Mouse (Mus musculus): ENCODE results near the gene Rangrf. TPM values are rescaled to one million over a fixed set of nuclear protein-coding genes. Genes with fewer than 3 reads are reported as not detected.
"Not testable (repeated sequence)": the region's sequence is repeated elsewhere in the genome, so short reads cannot be mapped to it uniquely, and the experiment has no call there.

The Rangrf gene
- polyA plus RNA-seq, 1 experiment = 98.6 TPM

DNA sequence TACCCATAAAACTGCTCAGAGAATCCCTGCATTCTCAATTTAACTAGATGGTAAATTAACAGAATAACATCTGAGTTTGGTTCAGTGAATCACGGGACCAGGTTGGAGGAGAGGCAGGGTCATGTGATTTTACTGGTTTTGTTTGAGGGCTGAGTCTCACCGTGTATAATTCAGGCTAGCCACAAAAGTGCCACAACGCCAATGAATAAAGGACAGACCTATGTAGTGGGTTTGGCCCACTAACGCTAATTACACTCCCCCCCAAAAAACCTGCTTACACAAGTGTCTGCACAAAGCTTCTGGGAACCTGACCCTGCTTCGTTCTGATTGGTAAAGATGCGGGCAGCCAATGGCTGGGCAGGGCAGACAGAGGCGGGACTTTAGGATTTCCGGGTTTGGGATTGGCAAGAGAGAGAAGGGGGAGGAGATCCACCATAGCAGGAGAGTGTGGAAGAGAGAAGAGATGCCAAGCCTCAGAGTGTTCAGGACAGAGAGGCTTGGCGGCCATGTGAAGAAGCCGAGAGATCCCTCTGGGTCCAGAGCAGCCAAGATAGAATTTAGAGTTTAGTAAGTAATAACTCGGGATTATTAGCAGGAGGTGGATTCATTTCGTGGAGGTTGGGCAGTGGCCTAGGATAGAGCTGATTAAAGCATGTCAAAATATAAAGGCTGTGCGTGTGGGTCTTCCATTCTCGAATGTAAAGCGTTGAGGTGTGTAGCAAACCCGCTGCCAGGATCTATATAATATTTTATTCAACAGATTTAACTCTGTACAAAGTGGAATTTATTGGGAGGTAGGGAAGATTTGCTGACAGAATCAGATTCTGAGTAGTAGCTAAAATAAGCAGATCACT is 35.3 kb downstream of the Rangrf start:
- H3K27ac ChIP-seq (ENCODE audit: insufficient read depth, low read length) = no peak overlapping the region
- peaks cover 2% of the 10 kb centered on the region for H3K4me1 ChIP-seq (ENCODE audit: control insufficient read depth, insufficient read depth, low read length)
- peak overlapping the region; percentile 71 for H3K9ac ChIP-seq (ENCODE audit: low read depth, poor library complexity, severe bottlenecking)
- TF ChIP-seq POLR2A (IDR thresholded peaks at IDR 0.05; ENCODE audit: insufficient read depth, low read length) (peak; percentile 93), CTCF (IDR thresholded peaks at IDR 0.05; ENCODE audit: low read depth, low read length) (no peak), EP300 (IDR thresholded peaks at IDR 0.05; ENCODE audit: insufficient read depth, low read depth, low read length) (no peak)
- H3K4me3 ChIP-seq (ENCODE audit: low read depth, low read length) = peak overlapping the region; percentile 82
- no peaks in the 10 kb centered on the region for H3K9me3 ChIP-seq (replicated peaks; ENCODE audit: control insufficient read depth, insufficient read depth, low read length, poor library complexity, severe bottlenecking)
- no peaks in the 10 kb centered on the region for H3K36me3 ChIP-seq (ENCODE audit: control insufficient read depth, insufficient read depth, low read length, poor library complexity, severe bottlenecking)
- H3K27me3 ChIP-seq (ENCODE audit: control insufficient read depth, insufficient read depth, low read length, poor library complexity, severe bottlenecking) = no peaks in the 10 kb centered on the region

DNA sequence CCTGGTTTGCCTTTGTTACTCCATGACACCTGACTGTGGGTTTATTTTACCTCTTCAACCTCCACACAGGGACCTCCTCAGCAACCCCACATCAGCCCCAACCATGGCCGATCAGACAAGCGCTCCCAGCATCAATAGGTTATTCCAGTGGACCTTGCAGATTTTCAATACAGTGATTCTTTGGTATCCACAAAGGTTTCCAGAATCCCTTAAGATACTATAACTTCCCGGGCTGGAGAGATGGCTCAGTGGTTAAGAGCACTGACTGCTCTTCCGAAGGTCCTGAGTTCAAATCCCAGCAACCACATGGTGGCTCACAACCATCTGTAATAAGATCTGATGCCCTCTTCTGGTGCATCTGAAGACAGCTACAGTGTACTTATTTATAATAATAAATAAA is 38.0 kb downstream of the Rangrf start:
- H3K27ac ChIP-seq (ENCODE audit: insufficient read depth, low read length); H3K4me1 ChIP-seq (ENCODE audit: control insufficient read depth, insufficient read depth, low read length); H3K9ac ChIP-seq (ENCODE audit: low read depth, poor library complexity, severe bottlenecking); H3K4me3 ChIP-seq (ENCODE audit: low read depth, low read length); H3K36me3 ChIP-seq (ENCODE audit: control insufficient read depth, insufficient read depth, low read length, poor library complexity, severe bottlenecking); H3K9me3 ChIP-seq (replicated peaks; ENCODE audit: control insufficient read depth, insufficient read depth, low read length, poor library complexity, severe bottlenecking); H3K27me3 ChIP-seq (ENCODE audit: control insufficient read depth, insufficient read depth, low read length, poor library complexity, severe bottlenecking): not testable (repeated sequence)

DNA sequence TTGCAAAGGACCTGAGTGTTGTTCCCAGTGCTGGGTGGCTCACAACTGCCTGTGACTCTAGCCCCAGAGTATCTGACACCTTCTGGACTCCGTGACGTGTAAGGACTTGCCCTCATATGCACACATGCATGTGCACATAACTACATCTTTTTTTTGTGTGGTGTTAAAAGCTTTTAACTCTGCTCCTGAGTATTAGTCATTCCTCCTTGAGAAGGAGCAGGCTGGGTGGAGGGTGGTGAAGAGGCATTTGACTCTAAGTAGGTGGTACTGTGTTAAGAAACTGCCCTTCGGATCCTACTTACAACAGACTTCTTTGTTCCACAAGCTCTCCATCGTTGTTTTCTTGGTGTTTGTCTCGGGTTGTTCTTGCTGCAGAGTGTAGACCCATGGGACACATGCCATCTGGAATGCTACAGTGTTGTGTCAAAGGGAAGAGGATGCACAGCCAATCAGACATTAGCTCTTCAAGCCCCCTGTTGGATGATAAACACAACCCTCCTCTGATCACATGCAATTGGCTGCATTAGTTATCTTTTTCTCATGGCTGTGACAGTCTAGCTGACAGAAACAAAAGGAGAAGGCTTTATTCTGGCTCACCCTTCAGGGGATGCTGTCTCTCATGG is 41.0 kb downstream of the Rangrf start:
- no peaks in the 10 kb centered on the region for H3K4me1 ChIP-seq (ENCODE audit: control insufficient read depth, insufficient read depth, low read length)
- H3K4me3 ChIP-seq (ENCODE audit: low read depth, low read length) = no peak overlapping the region
- H3K9ac ChIP-seq (ENCODE audit: low read depth, poor library complexity, severe bottlenecking) = no peak overlapping the region
- H3K27me3 ChIP-seq (ENCODE audit: control insufficient read depth, insufficient read depth, low read length, poor library complexity, severe bottlenecking) = no peaks in the 10 kb centered on the region
- TF ChIP-seq CTCF (IDR thresholded peaks at IDR 0.05; ENCODE audit: low read depth, low read length) (no peak), EP300 (IDR thresholded peaks at IDR 0.05; ENCODE audit: insufficient read depth, low read depth, low read length) (no peak), POLR2A (IDR thresholded peaks at IDR 0.05; ENCODE audit: insufficient read depth, low read length) (no peak)
- no peaks in the 10 kb centered on the region for H3K9me3 ChIP-seq (replicated peaks; ENCODE audit: control insufficient read depth, insufficient read depth, low read length, poor library complexity, severe bottlenecking)
- H3K36me3 ChIP-seq (ENCODE audit: control insufficient read depth, insufficient read depth, low read length, poor library complexity, severe bottlenecking) = no peaks in the 10 kb centered on the region
- no peak overlapping the region for H3K27ac ChIP-seq (ENCODE audit: insufficient read depth, low read length)

DNA sequence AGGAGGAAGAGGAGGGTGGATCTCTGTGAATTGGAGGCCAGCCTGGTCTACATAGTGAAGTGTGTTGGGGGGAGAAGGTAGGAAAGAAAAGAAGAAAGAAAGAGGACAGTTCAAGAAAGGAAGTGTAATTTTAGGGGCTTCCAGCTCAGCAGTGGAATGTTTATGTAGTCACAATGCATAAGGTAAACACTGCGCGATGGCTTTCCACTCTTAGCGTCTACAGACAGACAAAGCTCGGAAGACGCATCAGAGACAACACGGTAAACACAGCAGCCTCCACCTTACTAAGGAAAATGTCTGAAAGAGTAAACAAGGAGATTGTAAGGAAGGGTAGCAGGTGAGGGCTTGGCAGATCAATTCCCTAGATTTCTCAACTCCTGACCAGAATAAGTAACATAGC is 45.0 kb downstream of the Rangrf start:
- Histone ChIP-seq H3K4me1 (ENCODE audit: control insufficient read depth, insufficient read depth, low read length) (no peaks in the 10 kb centered on the region), H3K9me3 (replicated peaks; ENCODE audit: control insufficient read depth, insufficient read depth, low read length, poor library complexity, severe bottlenecking) (no peaks in the 10 kb centered on the region), H3K27ac (ENCODE audit: insufficient read depth, low read length) (no peak overlapping the region), H3K4me3 (ENCODE audit: low read depth, low read length) (no peak overlapping the region), H3K36me3 (ENCODE audit: control insufficient read depth, insufficient read depth, low read length, poor library complexity, severe bottlenecking) (no peaks in the 10 kb centered on the region), H3K9ac (ENCODE audit: low read depth, poor library complexity, severe bottlenecking) (no peak overlapping the region), H3K27me3 (ENCODE audit: control insufficient read depth, insufficient read depth, low read length, poor library complexity, severe bottlenecking) (no peaks in the 10 kb centered on the region)
- TF ChIP-seq EP300 (IDR thresholded peaks at IDR 0.05; ENCODE audit: insufficient read depth, low read depth, low read length) = no peak
- no peak for TF ChIP-seq CTCF (IDR thresholded peaks at IDR 0.05; ENCODE audit: low read depth, low read length)
- TF ChIP-seq POLR2A (IDR thresholded peaks at IDR 0.05; ENCODE audit: insufficient read depth, low read length) = no peak

DNA sequence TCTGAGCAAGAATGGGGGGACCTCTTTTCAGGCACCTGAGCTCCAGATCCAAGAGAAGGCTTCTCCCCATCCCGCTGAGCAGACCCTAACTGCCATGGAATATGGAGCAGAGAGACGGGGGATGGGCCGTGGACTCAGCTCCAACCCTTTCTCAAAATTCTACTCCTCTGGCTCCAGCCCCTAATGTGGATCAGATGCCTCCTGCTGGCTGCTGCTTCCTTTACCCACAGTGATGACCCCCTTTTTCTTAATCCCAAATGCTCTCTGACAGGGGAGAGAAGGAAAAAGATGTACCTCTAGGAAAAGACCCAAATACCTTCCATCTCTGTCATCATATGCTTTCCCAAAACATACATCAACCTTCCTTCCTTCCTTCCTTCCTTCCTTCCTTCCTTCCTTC is 48.0 kb downstream of the Rangrf start, which contains the start of gene Odf4:
Odf4 (minus strand) TSS at position 101 of the 400 bp plus-strand sequence.
- TF ChIP-seq POLR2A (IDR thresholded peaks at IDR 0.05; ENCODE audit: insufficient read depth, low read length) (no peak), EP300 (IDR thresholded peaks at IDR 0.05; ENCODE audit: insufficient read depth, low read depth, low read length) (no peak), CTCF (IDR thresholded peaks at IDR 0.05; ENCODE audit: low read depth, low read length) (no peak)
- no peaks in the 10 kb centered on the region for H3K9me3 ChIP-seq (replicated peaks; ENCODE audit: control insufficient read depth, insufficient read depth, low read length, poor library complexity, severe bottlenecking)
- H3K27me3 ChIP-seq (ENCODE audit: control insufficient read depth, insufficient read depth, low read length, poor library complexity, severe bottlenecking) = no peaks in the 10 kb centered on the region
- H3K4me1 ChIP-seq (ENCODE audit: control insufficient read depth, insufficient read depth, low read length) = no peaks in the 10 kb centered on the region
- H3K9ac ChIP-seq (ENCODE audit: low read depth, poor library complexity, severe bottlenecking) = no peak within 1 kb of the TSS
- H3K4me3 ChIP-seq (ENCODE audit: low read depth, low read length) = no peak within 1 kb of the TSS
- no peak within 1 kb of the TSS for H3K27ac ChIP-seq (ENCODE audit: insufficient read depth, low read length)
- H3K36me3 ChIP-seq (ENCODE audit: control insufficient read depth, insufficient read depth, low read length, poor library complexity, severe bottlenecking) = no peaks in the 10 kb centered on the region

DNA sequence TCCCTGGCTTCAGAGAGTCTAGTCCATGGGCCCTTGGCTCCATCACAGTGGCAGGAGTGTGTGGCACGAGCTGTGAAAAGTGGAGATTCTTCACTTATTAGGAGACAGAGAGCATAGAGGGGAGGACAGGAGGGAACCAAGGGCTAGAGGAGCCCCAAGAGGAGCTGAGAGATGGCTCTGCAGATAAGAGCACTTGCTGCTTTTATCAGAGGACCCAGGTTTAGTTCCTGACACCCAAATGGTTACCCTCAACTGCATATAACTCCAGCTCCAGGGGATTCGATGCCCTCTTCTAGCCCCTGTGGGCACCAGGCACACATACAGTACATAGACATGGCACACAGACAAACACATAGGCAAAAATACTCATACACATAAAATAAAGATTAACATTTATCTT is 50.2 kb downstream of the Rangrf start:
- H3K9me3 ChIP-seq (replicated peaks; ENCODE audit: control insufficient read depth, insufficient read depth, low read length, poor library complexity, severe bottlenecking) = no peaks in the 10 kb centered on the region
- H3K27ac ChIP-seq (ENCODE audit: insufficient read depth, low read length) = no peak overlapping the region
- H3K36me3 ChIP-seq (ENCODE audit: control insufficient read depth, insufficient read depth, low read length, poor library complexity, severe bottlenecking) = no peaks in the 10 kb centered on the region
- no peak overlapping the region for H3K9ac ChIP-seq (ENCODE audit: low read depth, poor library complexity, severe bottlenecking)
- no peak overlapping the region for H3K4me3 ChIP-seq (ENCODE audit: low read depth, low read length)
- H3K4me1 ChIP-seq (ENCODE audit: control insufficient read depth, insufficient read depth, low read length) = no peaks in the 10 kb centered on the region
- TF ChIP-seq EP300 (IDR thresholded peaks at IDR 0.05; ENCODE audit: insufficient read depth, low read depth, low read length) (no peak), POLR2A (IDR thresholded peaks at IDR 0.05; ENCODE audit: insufficient read depth, low read length) (no peak), CTCF (IDR thresholded peaks at IDR 0.05; ENCODE audit: low read depth, low read length) (no peak)
- no peaks in the 10 kb centered on the region for H3K27me3 ChIP-seq (ENCODE audit: control insufficient read depth, insufficient read depth, low read length, poor library complexity, severe bottlenecking)

Data from ES-Bruce4 (cell line).